Mouse (Mus musculus) embryonic facial prominence, embryonic 12.5 days (tissue): ENCODE results near the gene Psma3. TPM values are rescaled to one million over a fixed set of nuclear protein-coding genes. Genes with fewer than 3 reads are reported as not detected.

Experiments
- ATAC-seq: fragments of 200-750 bp; cut with Nextera tagmentation; 2 replicates; pipeline ENCODE4 v1.8.0; 2017; ENCODE audit not compliant: insufficient number of reproducible peaks, insufficient read depth, low FRiP score, low TSS enrichment
- H3K27ac ChIP-seq: fragments of 300-500 bp; sonication (generic); 2 replicates; pipeline ENCODE4 v1.5.1; 2016; ENCODE audit warnings: mild to moderate bottlenecking
- H3K27me3 ChIP-seq: fragments of 300-500 bp; sonication (generic); 2 replicates; pipeline ENCODE4 v1.6.1; 2016; ENCODE audit warnings: mild to moderate bottlenecking, moderate library complexity
- H3K36me3 ChIP-seq: fragments of 300-500 bp; sonication (generic); 2 replicates; pipeline ENCODE4 v1.6.1; 2016; ENCODE audit warnings: mild to moderate bottlenecking
- H3K4me1 ChIP-seq: fragments of 300-500 bp; sonication (generic); 2 replicates; pipeline ENCODE4 v1.6.1; 2016
- H3K4me2 ChIP-seq: fragments of 300-500 bp; sonication (generic); replicated peaks from 2 replicates; pipeline ENCODE4 v1.6.1; 2016; ENCODE audit warnings: mild to moderate bottlenecking, moderate library complexity
- H3K4me3 ChIP-seq: fragments of 300-500 bp; sonication (generic); 2 replicates; pipeline ENCODE4 v1.5.1; 2016; ENCODE audit warnings: mild to moderate bottlenecking
- H3K9ac ChIP-seq: fragments of 300-500 bp; sonication (generic); 2 replicates; pipeline ENCODE4 v1.6.1; 2016; ENCODE audit warnings: mild to moderate bottlenecking, moderate library complexity
- H3K9me3 ChIP-seq: fragments of 300-500 bp; sonication (generic); 2 replicates; pipeline ENCODE4 v1.6.1; 2016; ENCODE audit warnings: mild to moderate bottlenecking, moderate library complexity
- WGBS: fragments of 180-500 bp; shearing (Covaris S2); methylation state at CpG from one replicate; pipeline ENCODE4 v1.1.7; 2016; 5-methylcytosine and 5-hydroxymethylcytosine counted together
- polyA plus RNA-seq: library from polyadenylated mRNA; unstranded; fragments of >200 nt; fragmentation: Nextera tagmentation; extraction: Ambion mirVana; gene quantifications from 2 replicates; pipeline ENCODE4 v1.2.1, GENCODE M21; 2016

The Psma3 gene
- polyA plus RNA-seq, result 621 and 638 TPM in 2 replicates

DNA sequence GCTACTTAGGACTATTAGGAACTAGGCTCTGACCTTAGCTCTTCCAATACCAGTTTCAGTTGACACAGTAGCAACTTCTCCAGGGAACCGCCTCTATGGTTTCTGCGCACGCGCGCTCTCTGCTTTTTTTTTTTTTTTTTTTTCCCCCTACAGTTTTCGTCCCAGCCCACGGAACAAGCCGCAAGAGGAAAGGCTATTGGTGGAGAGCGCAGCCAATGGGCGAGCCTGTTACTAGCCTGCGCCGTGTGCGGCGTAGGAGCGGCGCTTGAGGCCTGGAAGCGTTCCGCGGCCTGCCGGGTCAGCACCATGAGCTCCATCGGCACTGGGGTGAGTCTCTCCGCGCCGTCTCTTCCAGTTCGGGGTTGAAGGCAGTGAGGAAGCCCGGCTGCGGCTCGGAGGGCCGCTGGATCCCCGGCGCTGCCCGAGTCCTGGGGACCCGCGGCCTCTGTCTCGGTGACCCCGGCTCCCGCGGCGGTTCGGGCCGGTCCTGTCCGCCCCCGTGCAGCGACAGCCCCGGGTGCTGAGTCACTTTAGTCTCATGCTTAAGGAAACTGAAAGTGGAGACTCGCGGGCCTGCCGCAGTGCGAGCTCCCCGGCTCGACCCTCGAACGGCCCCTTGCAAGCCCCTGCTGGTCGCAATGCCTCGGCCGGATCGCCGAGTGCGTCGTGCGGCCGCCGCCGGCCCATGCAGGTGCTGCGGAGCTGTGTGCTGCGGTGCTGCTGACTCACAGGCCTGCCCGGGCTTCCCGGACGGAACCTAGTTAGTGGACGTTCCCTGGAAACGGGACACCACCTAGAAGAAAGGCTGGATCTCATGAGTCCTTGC lies at the start of gene Psma3:
Gene Psma3 (plus strand): TSS at position 181 of the 826 bp plus-strand sequence.
- Histone ChIP-seq H3K4me2 (peak within 1 kb of the TSS; percentile 67), H3K4me3 (peak within 1 kb of the TSS; percentile 99), H3K36me3 (peaks cover 13% of the 10 kb centered on the region; the same call in 1 of the 2 replicates), H3K9ac (peak within 1 kb of the TSS; percentile 94), H3K27ac (peak within 1 kb of the TSS; percentile 98), H3K9me3 (no peaks in the 10 kb centered on the region), H3K27me3 (no peaks in the 10 kb centered on the region), H3K4me1 (peaks cover 7% of the 10 kb centered on the region)
- peak; percentile 99 for ATAC-seq
- WGBS, result under 1% methylated on average over 71 of the region's 71 CpGs

DNA sequence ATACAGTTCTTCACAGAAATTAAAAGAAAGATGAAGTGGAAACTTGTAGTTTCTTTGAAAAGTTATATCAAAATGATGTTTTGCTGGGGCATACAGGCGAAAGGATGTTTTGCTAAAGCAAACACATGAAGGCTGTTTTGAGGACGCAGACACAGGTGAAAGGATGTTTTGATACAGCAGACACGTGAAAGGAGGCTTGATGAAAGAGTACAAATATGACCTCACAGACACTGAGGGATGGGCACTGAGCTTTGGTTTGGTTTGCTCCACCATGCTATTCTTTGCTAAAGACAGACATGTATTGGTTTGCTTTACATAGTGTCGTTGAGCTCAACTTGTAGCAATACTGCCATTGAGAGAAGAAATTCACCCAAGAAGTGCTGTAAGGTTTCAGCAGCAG lies 44.6 kb upstream of the Psma3 start:
- H3K36me3 ChIP-seq, result no peaks in the 10 kb centered on the region
- no peaks in the 10 kb centered on the region for H3K9me3 ChIP-seq
- no peak overlapping the region for H3K4me2 ChIP-seq
- no peaks in the 10 kb centered on the region for H3K27me3 ChIP-seq
- no peak for ATAC-seq
- 86% methylated on average over 4 of the region's 4 CpGs for WGBS
- no peak overlapping the region for H3K9ac ChIP-seq
- H3K27ac ChIP-seq, result no peak overlapping the region
- H3K4me1 ChIP-seq, result no peaks in the 10 kb centered on the region
- H3K4me3 ChIP-seq, result no peak overlapping the region

DNA sequence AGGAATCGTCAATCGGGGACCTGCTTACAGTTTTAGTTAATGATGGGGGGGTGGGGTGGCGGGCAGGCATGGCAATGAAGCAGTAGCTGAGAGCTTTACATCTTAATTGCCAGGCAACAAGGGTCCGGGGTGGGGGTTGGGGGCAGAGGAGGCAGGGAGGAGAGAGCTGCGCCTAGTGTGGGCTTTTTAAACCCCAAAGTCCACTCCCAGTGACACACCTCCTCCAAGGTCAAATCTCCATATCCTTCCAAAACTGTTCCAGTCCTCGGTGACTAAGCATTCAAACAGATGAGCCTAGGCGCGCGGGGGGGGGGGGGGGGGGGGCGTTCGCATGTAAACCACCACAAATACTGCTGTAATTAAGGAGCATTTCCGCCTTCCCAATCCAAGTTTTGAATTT lies 37.3 kb upstream of the Psma3 start:
- Histone ChIP-seq H3K27me3 (no peaks in the 10 kb centered on the region), H3K27ac (peak overlapping the region; percentile 89), H3K4me3 (peak overlapping the region; percentile 76), H3K9me3 (no peaks in the 10 kb centered on the region), H3K9ac (peak overlapping the region; percentile 81), H3K4me1 (peaks cover 7% of the 10 kb centered on the region; the same call in 1 of the 2 replicates), H3K36me3 (0 out of 2 replicates have a peak, but pooled peaks cover 7% of the 10 kb centered on the region), H3K4me2 (peak overlapping the region; percentile 57)
- 28% methylated on average over 10 of the region's 12 CpGs for WGBS
- ATAC-seq, result no peak

DNA sequence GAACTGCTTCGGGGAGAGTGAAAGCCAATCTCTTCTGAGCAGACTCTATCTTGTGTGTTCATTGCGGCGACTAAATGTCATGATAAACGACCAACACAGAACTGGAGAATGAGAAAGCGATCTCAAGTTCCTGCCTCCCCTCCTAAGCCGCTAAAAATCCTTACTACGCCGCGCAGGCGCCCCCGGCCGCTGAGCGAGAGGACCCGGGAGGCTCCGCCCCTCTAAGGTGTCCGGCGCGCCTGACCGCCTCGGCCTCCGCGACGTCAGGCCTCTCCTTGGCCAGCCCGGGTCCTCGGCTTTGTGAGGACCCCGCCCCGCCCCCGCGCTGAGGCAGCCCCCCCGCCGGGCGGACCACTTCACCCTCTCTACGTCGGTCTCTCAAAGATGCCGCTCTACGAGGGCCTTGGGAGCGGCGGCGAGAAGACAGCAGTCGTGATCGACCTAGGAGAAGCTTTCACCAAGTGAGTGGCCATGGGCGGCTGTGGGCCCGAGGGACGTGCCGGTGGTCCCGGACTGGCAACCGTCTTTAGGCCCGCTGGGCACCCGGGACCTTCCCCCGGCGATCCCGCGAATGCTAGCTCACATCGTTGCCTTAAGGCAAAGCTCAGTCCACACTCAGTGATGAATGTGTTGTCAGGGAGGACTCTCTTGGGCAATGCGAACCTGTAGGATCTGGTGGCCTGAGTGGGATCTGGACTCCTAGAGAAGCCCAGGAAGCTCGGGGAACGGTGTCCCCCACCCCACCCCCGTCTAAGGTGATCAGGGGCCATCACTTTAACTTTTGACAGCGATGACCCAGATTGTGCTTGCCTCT lies 36.6 kb upstream of the Psma3 start, which contains the start of gene Actr10:
Gene Actr10 (plus strand): TSS at position 287 of the 814 bp plus-strand sequence.
- WGBS, result under 1% methylated on average over 59 of the region's 59 CpGs
- no peaks in the 10 kb centered on the region for H3K27me3 ChIP-seq
- H3K36me3 ChIP-seq, result peaks cover 13% of the 10 kb centered on the region; the same call in 1 of the 2 replicates
- H3K9ac ChIP-seq, result peak within 1 kb of the TSS; percentile 81
- peak; percentile 92 for ATAC-seq
- H3K4me2 ChIP-seq, result peak within 1 kb of the TSS; percentile 63
- H3K27ac ChIP-seq, result peak within 1 kb of the TSS; percentile 89
- peaks cover 7% of the 10 kb centered on the region; the same call in 1 of the 2 replicates for H3K4me1 ChIP-seq
- H3K4me3 ChIP-seq, result peak within 1 kb of the TSS; percentile 76
- H3K9me3 ChIP-seq, result no peaks in the 10 kb centered on the region

DNA sequence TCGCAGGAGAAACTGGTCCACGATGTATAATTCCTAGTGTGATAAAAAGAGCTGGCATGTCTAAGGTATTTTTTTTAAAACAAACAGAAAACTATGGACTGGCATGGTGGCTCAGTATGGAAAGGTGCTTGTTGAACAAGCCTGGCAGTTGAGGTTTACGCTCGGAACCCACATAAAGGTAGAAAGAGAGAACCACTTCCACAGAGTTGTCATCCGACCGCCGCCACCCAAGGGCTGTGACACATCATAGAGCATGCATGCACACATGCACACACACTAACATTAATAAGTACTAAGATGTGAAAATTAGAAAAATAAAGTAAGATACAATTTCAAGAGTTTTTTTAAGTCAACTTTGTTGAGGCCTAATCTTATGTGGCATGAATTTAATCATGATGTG lies 33.6 kb upstream of the Psma3 start:
- Histone ChIP-seq H3K4me3 (no peak overlapping the region), H3K4me2 (no peak overlapping the region), H3K27me3 (no peaks in the 10 kb centered on the region), H3K36me3 (peaks cover 30% of the 10 kb centered on the region), H3K4me1 (peaks cover 7% of the 10 kb centered on the region; the same call in 1 of the 2 replicates), H3K9ac (no peak overlapping the region), H3K9me3 (no peaks in the 10 kb centered on the region), H3K27ac (no peak overlapping the region)
- ATAC-seq, result no peak
- 98% methylated on average over 7 of the region's 7 CpGs for WGBS

DNA sequence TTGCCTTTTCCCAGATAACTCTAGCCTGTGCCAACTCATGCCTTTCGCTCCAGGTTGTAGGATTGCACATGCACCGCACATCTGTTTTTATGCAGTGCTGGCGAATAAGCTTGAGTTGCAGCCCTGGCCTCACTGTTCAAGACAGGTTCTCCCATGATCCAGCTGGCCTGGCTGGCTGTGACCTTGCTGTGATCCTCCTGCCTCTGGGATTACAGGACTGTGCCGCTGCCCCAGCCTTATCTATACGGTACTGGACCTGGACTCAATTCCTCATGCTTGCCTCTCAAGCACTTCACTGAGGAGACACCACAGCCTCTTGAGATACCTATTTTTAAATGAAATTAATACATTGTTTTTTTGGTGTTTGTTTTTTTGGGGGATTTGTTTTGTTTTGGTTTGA lies 30.2 kb upstream of the Psma3 start:
- Histone ChIP-seq H3K27ac (no peak overlapping the region), H3K9ac (no peak overlapping the region), H3K4me3 (no peak overlapping the region), H3K4me2 (no peak overlapping the region), H3K27me3 (no peaks in the 10 kb centered on the region), H3K36me3 (peaks cover 44% of the 10 kb centered on the region), H3K4me1 (0 out of 2 replicates have a peak, but pooled peaks cover 4% of the 10 kb centered on the region), H3K9me3 (no peaks in the 10 kb centered on the region)
- 93% methylated on average over 5 of the region's 5 CpGs for WGBS
- ATAC-seq, result no peak

DNA sequence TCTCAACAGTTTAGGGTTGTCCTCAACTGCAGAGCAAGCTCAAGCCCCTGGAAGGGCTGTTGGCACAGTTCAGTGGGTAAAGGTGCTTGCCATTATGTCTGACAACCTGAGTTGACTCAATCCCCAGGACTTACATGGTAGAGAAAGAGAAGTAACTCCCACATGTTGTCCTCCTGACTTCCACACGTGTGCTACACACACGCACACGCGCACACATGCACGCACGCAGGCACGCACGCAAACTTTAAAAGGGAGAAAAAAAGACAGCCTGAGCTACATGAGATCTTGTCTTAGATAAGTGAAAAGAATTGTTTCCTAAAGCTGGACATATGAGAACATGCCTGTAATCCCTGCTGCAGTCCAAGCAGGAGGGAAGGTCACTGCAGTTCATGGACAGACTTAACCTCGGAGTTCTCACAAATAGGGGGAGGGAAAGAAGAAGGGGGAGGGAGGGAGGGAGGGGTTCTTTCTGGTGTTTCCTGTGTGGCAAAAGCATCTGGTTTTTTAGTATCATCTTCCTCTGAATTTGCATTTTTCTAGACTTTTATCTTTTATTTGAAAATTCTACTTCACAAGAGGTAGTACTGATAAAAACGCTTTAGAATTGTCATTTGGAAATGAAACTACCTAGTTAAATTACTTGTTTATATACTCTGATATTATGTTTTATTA lies 27.7 kb upstream of the Psma3 start:
- no peak for ATAC-seq
- Histone ChIP-seq H3K9me3 (no peaks in the 10 kb centered on the region), H3K4me3 (no peak overlapping the region), H3K27me3 (no peaks in the 10 kb centered on the region), H3K36me3 (peaks cover 52% of the 10 kb centered on the region), H3K27ac (no peak overlapping the region), H3K9ac (no peak overlapping the region), H3K4me2 (no peak overlapping the region), H3K4me1 (no peaks in the 10 kb centered on the region)
- 91% methylated on average over 10 of the region's 10 CpGs for WGBS

DNA sequence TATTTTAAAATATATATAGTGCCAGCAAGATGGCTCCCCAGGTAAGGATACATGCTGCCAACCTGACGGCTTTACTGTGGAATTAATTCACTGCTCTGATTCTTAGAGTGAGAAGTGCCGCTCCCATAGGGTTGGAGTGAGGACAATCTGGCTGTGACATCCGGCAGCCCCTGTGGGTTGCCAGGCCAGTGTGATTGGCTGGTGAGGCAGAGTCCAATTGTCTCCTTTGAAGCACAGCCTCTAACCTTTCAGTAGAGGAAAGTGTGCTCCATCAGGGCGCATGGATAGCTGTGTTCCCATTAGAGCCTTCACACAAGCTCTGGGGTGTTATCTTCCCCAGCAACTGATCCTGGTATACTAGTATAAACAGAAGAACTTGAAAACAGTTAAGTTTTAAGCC lies 15.8 kb upstream of the Psma3 start:
- H3K4me1 ChIP-seq, result no peaks in the 10 kb centered on the region
- H3K27ac ChIP-seq, result no peak overlapping the region
- WGBS, result 87% methylated on average over 4 of the region's 4 CpGs
- H3K9me3 ChIP-seq, result no peaks in the 10 kb centered on the region
- no peak overlapping the region for H3K9ac ChIP-seq
- no peak overlapping the region for H3K4me3 ChIP-seq
- no peak overlapping the region for H3K4me2 ChIP-seq
- H3K36me3 ChIP-seq, result peaks cover 71% of the 10 kb centered on the region
- ATAC-seq, result no peak
- H3K27me3 ChIP-seq, result no peaks in the 10 kb centered on the region

DNA sequence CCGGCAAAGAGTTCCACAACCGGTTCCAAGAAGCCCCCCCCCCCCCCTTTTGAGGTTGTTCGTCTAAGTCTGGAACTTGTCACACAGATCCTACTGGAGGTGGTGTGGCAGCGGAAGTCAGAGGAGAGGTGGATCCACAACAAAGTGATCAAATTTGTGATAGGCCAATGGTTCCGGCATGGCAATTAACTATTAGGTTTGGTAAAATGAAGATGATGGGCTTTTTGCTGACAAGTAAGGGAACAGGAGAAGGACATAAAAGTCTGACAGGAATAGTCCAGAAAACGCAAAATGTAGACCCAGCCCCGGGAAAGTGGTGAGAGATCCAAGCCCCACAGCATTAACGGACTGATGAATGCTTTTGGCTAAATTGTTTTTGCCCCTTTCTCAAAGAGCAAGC lies 6.8 kb upstream of the Psma3 start:
- Histone ChIP-seq H3K4me3 (peak overlapping the region; percentile 65), H3K4me2 (peak overlapping the region; percentile 63), H3K9ac (0 out of 2 replicates have a peak overlapping the region, but pooled peaks have one; percentile 70), H3K9me3 (no peaks in the 10 kb centered on the region), H3K27ac (peak overlapping the region; percentile 96), H3K27me3 (no peaks in the 10 kb centered on the region), H3K4me1 (peaks cover 7% of the 10 kb centered on the region; the same call in 1 of the 2 replicates), H3K36me3 (peaks cover 14% of the 10 kb centered on the region)
- no peak for ATAC-seq
- 42% methylated on average over 8 of the region's 8 CpGs for WGBS

DNA sequence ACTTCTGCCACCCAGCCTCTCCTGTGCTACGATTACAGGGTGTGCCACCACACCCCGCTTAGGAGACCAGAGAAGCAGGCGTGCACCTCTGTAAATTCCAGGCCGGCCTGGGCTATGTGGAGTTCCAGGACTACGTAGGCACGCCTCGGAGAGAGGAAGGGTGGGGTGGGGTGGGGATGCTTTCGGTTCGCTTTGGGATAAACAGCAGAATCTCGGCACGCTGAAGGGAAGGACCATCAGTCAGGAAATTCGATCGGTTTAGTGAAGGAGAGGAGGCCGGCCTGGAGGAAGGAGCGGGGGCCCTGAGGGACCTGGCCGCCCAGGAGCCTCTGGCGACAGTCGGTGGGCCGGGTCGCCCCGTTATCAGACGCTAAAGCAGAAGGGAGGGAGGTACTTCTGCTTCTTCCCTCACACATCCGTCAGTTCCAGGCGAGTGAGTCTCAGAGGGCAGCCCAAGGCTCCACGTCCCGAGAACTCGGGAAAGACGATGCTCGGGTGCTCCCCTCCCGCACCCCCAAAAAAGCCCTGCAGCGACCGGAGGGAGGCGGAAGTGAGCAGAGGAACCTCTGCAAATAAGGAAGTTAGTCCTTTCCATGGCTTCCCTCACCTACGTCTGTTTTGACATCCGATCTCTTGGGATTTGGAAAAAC lies 6.2 kb upstream of the Psma3 start:
- ATAC-seq, result peak; percentile 85
- Histone ChIP-seq H3K9ac (peak overlapping the region; percentile 70), H3K4me1 (peaks cover 7% of the 10 kb centered on the region; the same call in 1 of the 2 replicates), H3K27ac (peak overlapping the region; percentile 96), H3K4me3 (peak overlapping the region; percentile 65), H3K9me3 (no peaks in the 10 kb centered on the region), H3K27me3 (no peaks in the 10 kb centered on the region), H3K4me2 (peak overlapping the region; percentile 63), H3K36me3 (peaks cover 10% of the 10 kb centered on the region)
- WGBS, result under 1% methylated on average over 35 of the region's 35 CpGs
